Mouse (Mus musculus) right cerebral cortex, postnatal 14 days (tissue): Measurements from ENCODE around the gene Sla2.
"Not testable (repeated sequence)": the region's sequence is repeated elsewhere in the genome, so short reads cannot be mapped to it uniquely, and the experiment has no call there.

Experiments
- DNase-seq: peaks from one replicate; pipeline ENCODE4 v3.0.0; 2022

Gene Sla2

DNA sequence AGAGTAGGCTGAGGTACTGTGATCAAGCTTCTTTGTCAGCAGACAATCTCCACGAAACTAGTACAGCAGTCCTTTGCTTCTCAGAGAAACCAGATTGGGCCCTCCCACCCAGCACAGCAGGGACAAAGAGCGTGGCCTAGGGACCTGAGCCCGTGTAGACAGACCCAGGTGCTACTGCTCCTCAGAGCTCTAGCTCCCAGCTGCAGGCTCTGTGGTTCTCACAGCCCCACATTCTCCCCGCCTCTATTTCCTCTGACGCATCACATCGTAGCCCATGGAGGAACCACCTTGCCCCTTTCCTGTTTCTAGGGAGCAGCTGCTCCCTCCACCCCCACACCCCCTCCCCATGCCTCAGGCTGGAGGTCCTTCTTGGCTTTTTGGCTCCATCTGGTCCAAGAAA, at the start of gene Sla2:
Gene Sla2 (minus strand): TSS at position 176 of the 400 bp plus-strand sequence.
- DNase-seq: no peak

GRCm38 (mm10) chr2:156935005-156935404, 48.0 kb upstream of the Sla2 start:
- DNase-seq: no peak

- no peak for DNase-seq
These were observed 46.4 kb upstream of the Sla2 start for GRCm38 (mm10) chr2:156933426-156933825.

GRCm38 (mm10) chr2:156931421-156931820, 44.4 kb upstream of the Sla2 start:
- DNase-seq: no peak

DNA sequence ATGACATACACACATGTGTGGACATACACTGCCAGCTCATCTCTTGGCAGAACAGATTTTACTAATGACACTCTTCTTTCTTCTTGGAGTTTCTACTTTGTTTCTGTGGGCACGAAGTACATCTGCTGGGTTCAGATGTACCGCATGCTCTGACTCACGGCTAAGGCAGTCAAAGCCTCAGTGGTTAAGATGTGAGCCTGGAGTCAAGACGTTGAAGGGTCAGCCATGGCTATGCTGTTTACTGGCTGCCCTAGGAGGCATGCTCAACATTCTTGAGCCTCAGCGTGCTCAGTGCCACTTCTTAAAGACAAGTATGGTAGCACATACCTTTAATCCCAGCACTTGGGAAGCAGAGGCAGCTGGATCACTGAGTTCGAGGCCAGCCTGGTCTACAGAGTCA, 43.6 kb upstream of the Sla2 start:
- no peak for DNase-seq

- no peak for DNase-seq
These were observed 42.6 kb upstream of the Sla2 start for GRCm38 (mm10) chr2:156929519-156930120.

GRCm38 (mm10) chr2:156928606-156929005, 41.6 kb upstream of the Sla2 start:
- no peak for DNase-seq

- DNase-seq: no peak
These were observed 40.7 kb upstream of the Sla2 start for GRCm38 (mm10) chr2:156927663-156928062.

- DNase-seq: not testable (repeated sequence)
These were observed 38.6 kb upstream of the Sla2 start for GRCm38 (mm10) chr2:156925611-156926010.

DNA sequence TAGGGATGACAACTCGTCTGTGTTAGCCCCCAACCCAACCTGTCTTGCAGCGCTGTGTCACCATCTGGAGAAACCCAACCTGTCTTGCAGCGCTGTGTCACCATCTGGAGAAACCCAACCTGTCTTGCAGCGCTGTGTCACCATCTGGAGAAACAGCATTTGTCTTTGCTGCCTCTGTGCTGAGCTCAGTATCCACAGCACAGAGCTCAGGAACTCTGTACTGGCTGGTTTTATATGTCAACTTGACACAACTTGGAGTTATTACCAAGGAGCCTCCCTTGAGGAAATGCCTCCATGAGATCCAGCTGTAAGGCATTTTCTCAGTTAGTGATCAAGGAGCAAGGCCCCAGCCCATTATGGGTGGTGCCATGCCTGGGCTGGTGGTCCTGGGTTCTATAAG, 38.1 kb upstream of the Sla2 start:
- not testable (repeated sequence) for DNase-seq

- no peak for DNase-seq
These were observed 37.4 kb upstream of the Sla2 start for GRCm38 (mm10) chr2:156924210-156924898.

DNA sequence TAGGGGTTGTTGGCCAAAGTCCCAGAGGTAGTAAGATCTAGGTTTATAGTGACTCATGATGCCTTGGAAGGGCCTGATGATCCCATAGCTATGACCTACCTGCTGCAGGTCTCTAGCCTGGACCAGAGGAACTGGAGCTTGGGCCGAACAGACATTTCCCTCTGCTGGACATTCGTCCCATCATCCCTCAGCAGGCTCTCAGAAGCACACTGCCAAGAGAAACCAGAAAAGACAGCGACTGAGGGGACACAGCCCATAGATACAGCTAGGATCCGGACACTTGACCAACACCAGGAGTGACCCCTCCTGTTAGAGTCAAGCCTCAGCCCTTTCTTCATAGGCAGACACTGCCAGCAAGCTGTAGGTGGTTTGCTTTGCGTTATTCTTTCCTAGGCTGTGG, 36.1 kb upstream of the Sla2 start:
- DNase-seq: no peak

- no peak for DNase-seq
These were observed 32.8 kb upstream of the Sla2 start for GRCm38 (mm10) chr2:156919796-156920195.

GRCm38 (mm10) chr2:156919191-156919590, 32.2 kb upstream of the Sla2 start:
- not testable (repeated sequence) for DNase-seq

GRCm38 (mm10) chr2:156918562-156918961, 31.6 kb upstream of the Sla2 start:
- no peak for DNase-seq

DNA sequence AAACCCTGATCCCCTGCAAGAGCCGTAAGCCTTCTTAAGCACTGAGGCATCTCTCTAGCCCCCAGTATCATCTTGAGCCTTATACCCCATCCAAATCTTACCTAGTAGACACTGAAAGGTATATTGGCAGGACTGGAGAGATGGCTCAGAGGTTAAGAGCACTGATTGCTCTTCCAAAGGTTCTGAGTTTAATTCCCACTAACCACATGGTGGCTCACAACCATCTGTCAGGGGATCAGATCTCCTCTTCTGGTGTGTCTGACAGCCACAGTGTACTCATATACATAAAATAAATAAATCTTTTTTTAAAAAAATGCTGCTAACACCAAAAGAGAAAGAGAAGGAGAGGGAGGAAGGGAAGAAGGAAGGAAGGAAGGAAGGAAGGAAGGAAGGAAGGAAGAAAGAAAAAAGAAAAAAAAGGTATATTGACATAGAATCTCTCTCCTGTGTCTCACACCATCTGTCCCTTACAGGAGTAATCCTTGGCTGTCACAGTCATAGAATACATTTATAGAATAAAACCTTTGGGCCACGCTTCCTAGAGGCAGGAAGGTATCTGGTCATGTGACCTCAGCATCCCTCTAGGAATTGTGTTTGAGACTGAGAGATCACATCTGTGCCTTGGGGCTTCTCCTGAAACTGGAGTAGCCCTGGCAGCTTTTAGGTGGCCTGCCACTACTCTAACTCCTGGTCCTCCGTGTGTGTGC, 29.6 kb upstream of the Sla2 start:
- no peak for DNase-seq

DNA sequence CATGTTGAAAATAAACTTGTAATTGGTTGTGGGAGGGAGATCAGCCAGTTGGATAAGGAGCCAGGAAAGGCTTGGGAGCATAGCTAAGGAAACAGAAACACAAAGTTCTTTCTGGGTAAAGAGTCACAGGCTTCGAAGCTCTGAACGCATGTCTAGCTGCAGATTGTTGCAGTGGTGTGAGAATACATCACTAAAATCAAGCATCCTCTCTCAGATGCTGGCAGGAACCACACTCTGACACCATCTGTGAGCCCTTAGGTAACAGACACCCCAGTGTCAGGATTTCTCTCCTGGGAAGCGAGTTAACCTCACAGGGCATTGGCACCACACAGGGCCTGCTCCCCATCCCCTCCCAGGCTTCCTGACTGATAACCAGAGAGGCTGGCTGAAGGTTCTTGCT, 28.6 kb upstream of the Sla2 start:
- DNase-seq: no peak

DNA sequence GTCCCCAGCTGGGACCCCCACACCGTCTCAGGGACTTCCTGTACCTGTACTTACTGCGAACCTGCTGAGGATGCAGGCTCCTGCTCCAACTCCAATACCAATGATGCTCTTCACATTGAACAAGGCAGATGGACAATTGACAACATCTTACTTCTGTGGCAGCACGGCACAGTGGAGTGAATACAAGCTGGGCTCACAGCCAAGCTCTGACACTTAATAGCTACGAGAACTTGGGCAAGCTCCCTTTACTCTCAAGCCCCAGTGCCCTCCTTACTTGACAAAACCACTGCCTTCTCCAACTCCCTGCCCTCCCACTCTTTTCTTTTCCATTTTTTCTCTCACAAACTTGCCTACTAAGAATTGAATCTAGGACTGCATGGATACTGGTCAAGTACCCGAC, 26.2 kb upstream of the Sla2 start:
- DNase-seq: no peak

GRCm38 (mm10) chr2:156905931-156906330, 18.9 kb upstream of the Sla2 start:
- DNase-seq: not testable (repeated sequence)

DNA sequence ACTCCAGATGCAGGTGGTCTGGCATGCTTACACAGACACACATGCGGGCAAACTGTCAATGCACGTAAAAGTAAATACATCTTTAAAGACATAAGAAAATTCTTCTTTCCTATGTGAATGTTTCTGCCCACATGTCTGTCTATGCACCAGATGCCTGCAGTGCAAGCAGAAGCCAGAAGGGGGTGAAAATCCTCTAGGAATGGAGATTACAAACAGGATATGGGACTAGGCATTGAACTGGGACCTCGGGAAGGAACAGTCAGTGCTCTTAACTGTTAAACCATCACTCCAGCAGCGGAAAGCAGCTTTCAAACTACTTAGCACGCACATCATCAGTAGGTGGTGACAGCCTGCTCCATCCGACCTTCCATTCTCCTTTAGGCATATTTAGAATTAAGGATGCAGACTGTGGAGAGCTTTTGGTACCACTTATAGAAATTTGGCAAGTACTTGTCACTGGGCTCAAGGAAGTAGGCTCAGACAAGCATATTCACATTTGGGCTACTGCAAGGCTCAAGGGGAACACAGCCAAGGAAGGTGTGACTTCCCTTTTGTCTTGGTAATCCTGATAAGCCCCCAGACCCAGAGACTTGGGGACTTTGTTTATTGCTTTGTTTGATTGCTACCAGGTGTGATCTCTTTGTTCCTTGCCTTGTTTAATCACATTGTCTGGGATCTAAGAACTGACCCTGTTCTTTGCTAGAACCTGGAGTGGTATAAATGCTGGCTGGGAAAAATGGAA, 18.2 kb upstream of the Sla2 start:
- DNase-seq: peak; percentile 81

DNA sequence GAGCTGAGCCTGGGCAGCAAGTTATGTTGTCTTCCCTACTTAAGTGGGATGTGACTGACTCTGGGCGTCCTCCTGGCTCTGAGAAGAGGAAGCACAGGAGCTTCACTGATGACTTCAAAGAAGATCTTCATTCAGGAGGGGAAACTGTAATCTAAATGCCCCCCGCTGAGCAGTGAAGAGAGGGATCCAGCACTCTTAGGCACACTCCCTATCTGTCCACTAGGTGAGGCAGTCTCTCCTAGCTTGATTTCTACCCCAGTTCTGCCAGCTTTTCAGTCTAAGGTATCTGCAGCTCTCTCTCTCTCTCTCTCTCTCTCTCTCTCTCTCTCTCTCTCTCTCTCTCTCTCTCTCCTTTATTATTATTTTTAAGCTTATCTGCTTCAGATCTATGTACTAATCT, 16.4 kb upstream of the Sla2 start:
- DNase-seq: no peak

GRCm38 (mm10) chr2:156902411-156902810, 15.4 kb upstream of the Sla2 start:
- DNase-seq: not testable (repeated sequence)

GRCm38 (mm10) chr2:156901883-156902282, 14.9 kb upstream of the Sla2 start:
- DNase-seq: no peak
